Mouse (Mus musculus) layer of hippocampus, adult 9-11 months (tissue): ENCODE results near the gene Fstl4.
"Not testable (repeated sequence)": the region's sequence is repeated elsewhere in the genome, so short reads cannot be mapped to it uniquely, and the experiment has no call there.

Experiments used
- DNase-seq: peaks from one replicate; pipeline ENCODE4 v3.0.0; 2022

The Fstl4 gene

DNA sequence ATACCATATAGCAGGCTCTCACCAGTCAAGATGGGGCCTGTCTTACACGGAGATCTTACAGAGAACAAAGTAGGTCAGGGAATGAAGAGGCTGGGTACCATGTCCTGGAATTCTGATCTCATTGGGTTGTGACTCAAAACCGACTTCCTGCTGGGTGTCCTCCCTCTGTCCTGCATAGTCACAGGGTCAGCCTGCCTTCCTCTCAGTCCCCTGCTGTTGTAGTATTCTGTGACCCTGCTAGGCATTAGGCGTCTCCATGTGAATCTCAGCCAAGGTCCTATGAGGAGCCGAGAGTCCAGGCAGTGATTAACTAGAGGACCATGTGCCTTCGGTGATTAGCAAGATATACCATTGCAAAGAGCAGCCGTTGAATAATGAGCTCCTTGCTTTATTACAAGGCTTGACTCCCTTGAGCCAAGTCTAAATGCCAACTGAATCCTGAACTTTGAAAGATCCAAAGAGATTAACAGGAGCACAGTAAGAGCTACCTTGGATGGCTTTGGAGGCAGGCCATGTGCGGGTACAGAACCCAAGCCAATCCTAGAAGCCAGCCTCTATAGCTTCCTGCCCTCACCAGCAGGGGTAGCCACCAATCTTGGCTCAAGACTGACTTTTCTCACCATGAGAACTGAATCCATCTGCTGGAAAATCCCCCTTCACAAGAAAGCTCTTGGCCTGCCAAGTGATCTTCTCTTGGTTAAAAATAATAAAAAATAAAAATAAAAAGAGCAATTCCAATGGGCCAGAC is 264.2 kb downstream of the Fstl4 start:
- DNase-seq: no peak

GRCm38 (mm10) chr11:53031777-53032176 is 267.3 kb downstream of the Fstl4 start:
- DNase-seq: no peak

DNA sequence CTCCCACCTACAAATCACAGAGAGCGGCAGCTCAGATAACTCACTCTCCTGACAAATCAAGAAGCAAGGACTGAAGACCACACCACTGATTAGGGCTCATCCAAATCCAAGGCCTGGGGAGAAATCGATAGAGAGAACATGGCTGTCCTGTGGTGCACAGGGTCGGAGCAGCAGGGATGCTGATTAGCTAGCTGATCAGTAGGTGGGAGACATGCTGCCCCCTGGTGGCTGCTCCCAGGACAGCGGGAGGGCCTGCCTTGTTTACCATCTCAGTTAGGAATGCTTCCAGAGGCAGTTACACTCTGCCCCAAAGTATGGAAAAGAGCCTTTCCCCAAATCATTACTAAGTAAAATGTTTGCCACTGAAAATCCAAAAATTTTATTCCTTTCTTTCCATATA is 267.9 kb downstream of the Fstl4 start:
- peak; percentile 76 for DNase-seq

- no peak for DNase-seq
Observed at GRCm38 (mm10) chr11:53035414-53035813, 271.0 kb downstream of the Fstl4 start.

DNA sequence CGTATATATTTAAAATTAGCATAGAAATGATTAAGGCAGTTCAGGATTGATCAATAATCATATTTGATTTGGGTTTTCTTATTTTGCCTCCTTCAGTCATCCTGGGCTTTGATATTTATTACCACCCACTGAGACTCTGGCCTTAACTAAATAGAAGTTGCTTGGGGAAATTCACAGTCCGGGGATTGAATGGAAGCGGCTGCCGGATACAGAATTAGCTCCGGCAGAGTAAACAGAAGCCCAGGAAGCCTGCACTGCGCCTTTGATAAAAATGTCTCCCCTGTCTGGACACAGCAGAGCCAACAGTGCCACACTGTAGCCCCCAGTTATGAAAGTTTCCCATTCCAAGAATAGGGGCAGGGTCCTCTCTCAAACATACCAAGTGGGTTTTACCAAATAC is 282.4 kb downstream of the Fstl4 start:
- DNase-seq: no peak

DNA sequence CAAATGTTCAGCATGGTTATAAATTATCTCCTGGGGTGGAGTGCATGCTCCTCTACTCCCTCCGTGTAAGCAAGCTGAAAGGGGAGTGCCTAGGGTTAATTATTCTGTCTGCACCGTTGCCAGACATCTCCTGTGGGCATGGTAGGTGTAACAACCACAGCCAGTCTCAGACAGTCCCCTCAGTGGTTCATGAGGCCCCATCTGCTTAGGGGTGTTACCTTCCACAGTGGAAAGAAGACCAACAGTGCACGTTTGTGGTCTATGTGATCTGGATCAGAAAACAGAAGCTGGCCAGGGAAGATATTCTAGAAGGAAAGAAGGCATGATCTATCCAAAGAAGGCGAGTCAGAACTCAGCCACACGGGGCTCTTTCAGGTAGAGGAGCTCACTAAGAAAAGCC is 289.7 kb downstream of the Fstl4 start:
- no peak for DNase-seq

GRCm38 (mm10) chr11:53055896-53056295 is 291.5 kb downstream of the Fstl4 start:
- DNase-seq: no peak

DNA sequence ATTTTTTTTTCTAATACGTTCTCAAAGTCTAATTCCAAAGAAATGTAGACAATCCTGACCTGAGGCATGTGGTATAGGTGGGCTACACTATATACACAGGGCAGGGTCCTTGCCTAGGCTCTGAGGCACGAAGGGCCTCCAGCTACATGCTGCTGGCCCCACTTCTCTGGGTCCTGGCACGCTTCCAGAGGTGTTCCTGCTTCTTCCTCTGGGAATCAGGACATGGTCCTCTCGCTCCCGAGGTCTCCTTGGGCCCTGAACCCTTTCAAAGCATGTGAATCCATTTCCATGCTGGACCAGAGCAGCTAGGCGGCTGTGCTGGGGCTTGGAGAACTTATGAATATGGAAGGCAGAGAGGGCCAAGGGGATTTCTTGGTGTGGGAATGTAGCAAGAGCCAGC is 292.3 kb downstream of the Fstl4 start:
- DNase-seq: no peak

GRCm38 (mm10) chr11:53057821-53058553 is 293.6 kb downstream of the Fstl4 start:
- no peak for DNase-seq

DNA sequence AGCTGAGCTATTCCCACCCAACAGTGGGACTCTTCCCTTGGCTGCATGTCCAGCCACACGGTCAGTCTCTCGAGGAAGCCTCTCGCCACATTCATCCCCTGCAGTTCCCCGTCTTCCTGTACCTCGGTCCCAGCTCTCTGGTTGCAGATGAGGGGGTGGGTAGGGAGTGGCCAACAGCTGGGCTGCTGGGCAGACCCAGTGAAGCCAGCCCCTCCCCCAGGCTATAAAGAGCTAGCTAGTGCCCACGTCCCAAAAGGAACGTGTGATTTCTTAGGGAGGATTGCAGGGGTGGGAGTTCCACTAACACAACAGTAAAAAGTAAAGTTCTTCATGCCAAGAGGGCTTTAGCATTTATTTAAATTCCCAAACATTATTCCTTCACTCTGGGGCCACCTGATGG is 294.1 kb downstream of the Fstl4 start:
- DNase-seq: no peak

DNA sequence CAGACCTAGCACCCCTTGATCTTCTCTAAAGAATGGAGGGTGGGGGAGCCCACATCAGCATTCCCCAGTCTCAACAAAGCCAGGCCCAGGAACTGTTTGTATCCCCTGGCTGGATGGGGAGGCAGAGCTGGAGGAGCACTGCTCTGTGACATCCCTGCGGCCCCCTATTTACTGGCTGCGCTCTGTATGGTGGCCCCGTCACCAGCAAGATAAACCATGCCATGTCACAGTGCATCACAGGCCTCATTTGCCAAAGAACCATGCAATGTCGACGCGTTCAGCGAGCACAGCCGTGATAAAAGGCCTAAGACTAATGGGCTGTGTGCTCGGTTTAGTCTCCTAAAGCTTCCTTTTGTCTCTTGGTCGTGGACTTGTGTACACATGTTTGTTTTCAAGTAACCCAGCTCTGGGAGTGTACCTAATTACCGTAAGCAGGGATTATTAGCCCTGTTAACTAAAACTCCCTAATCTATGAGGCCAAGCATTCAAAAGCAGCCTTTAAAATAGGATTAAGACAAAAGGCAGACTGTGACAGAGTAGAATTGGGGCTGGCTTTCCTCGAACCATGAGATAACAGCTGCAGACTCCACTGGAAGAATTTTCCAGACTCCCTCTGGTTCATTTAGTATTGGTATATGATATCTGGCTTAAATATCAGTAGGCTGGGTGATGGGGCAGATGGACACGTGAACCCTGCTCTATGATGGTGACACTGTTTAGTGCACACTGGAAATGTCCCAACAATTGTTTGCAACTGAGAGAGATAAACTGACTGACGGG is 303.5 kb downstream of the Fstl4 start:
- DNase-seq: no peak

DNA sequence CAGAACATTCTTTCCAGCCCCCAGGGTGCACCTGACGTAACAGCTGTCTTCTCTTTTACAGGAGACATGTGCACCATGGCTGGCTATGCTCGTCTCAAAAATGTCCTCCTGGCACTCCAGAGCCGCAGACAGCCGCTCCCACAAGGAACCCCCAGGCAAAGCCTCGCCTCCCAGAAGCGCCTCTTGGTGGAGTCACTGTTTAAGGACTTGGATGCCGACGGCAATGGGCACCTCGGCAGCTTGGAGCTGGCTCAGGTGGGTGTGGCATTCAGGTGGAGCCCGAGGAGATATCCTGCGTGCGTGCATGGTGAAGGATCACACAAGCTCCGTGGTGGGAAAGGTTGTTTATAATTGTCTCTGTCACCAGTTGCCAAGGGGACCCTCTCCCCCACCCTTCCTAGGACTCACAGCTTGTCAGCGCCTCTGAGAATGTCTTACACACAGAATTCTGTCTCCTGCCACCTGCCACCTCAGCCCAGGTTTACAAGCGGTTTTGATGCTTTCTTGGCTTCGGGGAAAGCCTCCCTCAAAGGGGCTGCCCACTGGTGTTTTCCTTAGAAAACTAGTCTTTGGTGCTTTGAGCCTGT is 304.1 kb downstream of the Fstl4 start:
- no peak for DNase-seq

DNA sequence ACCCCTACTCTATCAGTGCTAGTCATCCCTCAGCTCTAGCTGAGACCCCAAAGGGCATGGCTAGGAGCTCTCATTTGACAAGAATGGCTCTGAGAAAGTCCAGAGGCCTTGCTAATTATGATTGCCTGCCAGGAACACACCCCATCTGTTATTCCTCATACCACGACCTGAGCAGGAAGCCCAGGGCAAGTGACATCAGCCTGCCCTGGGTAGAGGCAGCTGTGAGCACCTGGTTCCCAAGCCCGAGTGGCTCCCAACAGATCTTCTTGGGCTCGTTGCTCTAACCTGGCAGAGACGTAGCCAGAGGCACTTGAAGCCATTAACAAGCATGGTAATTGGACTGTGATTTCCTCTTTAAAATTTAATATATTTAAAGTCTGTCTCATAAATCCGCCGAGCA is 305.3 kb downstream of the Fstl4 start:
- DNase-seq: no peak

- DNase-seq: no peak
Observed at GRCm38 (mm10) chr11:53071602-53072001, 307.2 kb downstream of the Fstl4 start.

DNA sequence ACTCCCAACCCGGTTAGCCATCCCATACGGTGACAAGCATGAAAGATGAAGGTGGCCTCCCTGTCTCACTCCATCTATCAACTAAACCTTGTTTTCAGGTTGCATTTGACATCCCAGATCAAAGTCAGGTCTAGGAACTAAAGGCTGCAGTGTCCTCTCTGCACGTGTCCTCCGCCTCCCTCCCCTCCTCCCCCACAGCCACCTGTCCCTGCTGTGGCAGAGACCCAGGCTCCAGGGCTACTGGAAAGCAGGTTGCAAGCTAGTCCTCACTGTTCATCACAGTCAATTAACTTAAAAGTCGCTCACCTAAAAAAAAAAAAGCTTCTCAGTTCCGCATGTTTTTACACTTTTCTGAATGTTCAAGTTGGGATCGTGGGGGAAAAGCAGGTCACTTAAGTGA is 313.2 kb downstream of the Fstl4 start:
- DNase-seq: no peak

DNA sequence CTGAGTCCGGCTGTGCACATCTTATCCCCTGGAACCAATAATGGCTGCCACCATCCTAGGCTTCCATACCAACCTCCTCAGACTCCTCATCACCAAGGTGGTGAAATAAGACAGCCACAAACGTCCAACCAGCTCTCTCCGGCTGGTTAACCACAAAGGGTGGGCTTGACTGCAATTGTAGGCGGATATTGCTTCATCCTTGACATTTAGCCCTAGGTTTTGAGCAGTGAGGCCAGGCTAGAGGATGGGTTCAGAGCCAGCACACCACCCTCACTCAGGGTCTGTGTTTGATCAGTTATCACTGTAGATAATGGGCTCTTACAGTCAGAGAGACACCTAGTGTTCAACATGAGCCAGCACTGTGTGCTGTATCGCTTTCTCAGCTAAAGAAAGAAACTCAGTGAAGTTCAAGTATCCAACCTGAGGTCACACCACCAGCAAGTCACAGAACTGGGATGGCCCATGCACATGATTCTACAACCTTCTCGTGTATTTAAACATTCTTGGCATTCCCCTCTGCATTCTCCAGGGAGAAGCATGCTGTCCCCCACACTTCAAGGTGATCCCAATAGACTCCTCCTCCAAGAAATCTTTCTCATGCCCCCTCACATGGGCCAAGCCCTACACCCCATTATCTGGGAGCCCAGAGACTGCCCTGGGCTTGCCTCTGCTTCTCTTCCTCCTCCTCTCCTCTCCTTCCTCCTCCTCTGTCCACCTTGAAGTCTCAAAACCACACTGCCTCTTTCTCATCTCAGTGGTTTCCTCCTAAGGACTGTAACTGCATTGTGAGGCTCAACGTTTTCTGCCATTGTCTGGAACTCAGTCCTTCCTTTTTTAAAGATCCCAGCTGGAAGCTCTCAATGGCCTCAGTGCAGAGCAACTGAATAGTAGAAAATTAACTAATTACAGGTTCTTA is 314.2 kb downstream of the Fstl4 start:
- no peak for DNase-seq

DNA sequence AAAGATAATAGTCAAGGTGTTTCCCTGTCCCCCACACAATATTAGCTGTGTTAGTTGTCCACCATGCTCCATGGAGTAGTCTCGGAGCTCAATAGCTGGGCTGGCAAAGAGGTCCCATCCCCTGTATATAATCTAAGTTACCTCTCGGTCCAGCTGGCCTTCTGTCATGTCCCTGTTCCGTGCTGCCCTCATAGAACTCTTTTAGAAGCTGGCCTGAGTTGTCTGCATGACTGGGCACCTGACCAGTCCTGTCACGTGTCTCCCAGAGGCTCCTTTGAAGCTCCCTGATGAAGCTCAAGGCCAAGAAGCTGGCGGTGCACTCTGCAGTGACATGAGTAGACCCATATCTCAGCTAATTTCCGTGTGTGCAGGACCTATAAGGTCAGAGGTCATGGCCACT is 316.9 kb downstream of the Fstl4 start:
- DNase-seq: no peak

DNA sequence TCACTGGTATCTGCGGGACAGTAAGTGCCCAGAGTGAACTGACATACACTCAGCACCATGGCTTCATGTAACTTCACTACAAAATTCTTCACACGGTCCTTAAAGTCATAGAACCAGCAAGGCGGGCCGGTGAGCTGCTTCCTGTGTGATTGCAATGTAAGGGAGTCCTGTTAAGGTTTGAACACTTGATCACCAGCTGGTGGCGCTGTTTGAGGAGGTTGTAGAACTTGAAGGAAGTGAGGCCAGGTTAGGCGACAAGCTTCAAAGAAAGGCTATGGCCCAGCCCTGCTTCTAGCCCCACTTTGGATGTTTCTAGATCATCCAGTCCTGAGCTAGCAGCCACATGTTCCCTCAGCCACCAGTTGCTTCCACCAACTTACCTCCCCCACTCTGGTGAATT is 320.9 kb downstream of the Fstl4 start:
- DNase-seq: no peak

DNA sequence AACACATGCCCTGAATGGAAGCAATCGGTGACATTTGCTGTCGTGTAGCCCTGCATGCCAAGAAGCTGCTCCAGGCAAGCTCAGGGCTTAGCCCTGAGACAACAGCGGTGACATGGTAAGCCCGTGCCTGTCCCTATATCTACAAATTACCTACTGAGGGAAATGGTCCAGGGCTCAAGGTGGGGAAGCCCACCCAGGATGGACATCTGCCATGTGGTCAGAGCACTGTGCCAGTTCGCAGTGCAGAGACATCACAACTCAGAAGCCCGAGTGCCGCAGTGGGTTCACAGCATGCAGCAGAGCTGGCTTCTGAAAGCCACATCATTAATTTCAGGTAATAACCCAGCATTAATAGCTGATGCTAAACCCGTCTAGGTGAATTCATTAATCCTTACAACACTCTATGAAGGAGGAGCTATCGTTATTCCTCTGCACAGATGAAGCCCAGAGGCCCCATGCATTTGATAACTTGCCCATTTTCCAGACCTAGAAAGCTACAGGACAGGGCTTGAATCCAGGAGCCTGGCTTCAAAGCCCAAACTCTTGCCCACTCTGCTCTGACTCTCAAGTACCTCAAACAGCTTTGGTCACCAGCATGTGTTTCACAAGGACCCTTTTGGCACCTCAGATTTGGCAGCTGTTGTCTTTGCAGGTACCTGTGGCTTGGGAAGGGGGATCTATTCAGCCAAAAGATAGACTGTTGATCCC is 321.6 kb downstream of the Fstl4 start:
- DNase-seq: no peak

DNA sequence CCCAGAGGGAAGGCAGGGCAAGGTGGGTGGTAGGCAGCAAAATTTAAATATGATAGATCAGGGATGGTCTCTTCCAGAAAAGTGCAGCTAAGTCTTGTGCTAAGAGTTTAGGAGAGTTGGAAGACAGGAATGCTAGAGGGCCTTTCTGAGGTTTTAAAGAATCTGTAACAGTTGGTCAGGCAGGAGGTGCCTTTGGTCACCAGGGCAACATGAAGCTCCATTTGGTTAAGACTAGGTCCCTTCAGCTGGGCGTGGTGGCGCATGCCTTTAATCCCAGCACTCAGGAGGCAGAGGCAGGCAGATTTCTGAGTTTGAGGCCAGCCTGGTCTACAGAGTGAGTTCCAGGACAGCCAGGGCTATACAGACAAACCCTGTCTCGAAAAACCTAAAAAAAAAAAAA is 323.5 kb downstream of the Fstl4 start:
- DNase-seq: not testable (repeated sequence)

- no peak for DNase-seq
Observed at GRCm38 (mm10) chr11:53091596-53091995, 327.2 kb downstream of the Fstl4 start.

GRCm38 (mm10) chr11:53096871-53097270 is 332.4 kb downstream of the Fstl4 start:
- DNase-seq: no peak
